Mouse (Mus musculus): Measurements from ENCODE around the gene Pik3cd.

The Pik3cd gene

GRCm38 (mm10) chr4:149609256-149610025 is 92.9 kb downstream of the Pik3cd start:
- DNase-seq (ENCODE audit: low spot score): no peak

- no peak for DNase-seq (ENCODE audit: low spot score)
These were observed 94.1 kb downstream of the Pik3cd start for GRCm38 (mm10) chr4:149608309-149608638.

- DNase-seq (ENCODE audit: low spot score): peak; percentile 38
These were observed 94.6 kb downstream of the Pik3cd start for GRCm38 (mm10) chr4:149607591-149608308.

GRCm38 (mm10) chr4:149606766-149607358 is 95.5 kb downstream of the Pik3cd start:
- no peak for DNase-seq (ENCODE audit: low spot score)

- no peak for DNase-seq (ENCODE audit: low spot score)
These were observed 96.3 kb downstream of the Pik3cd start for GRCm38 (mm10) chr4:149606056-149606455.

- no peak for DNase-seq (ENCODE audit: low spot score)
These were observed 97.9 kb downstream of the Pik3cd start for GRCm38 (mm10) chr4:149604518-149604917.

GRCm38 (mm10) chr4:149603860-149604259 is 98.5 kb downstream of the Pik3cd start:
- DNase-seq (ENCODE audit: low spot score): no peak

- no peak for DNase-seq (ENCODE audit: low spot score)
These were observed 100.1 kb downstream of the Pik3cd start for GRCm38 (mm10) chr4:149602236-149602635.

GRCm38 (mm10) chr4:149601484-149601883 is 100.9 kb downstream of the Pik3cd start:
- no peak for DNase-seq (ENCODE audit: low spot score)

- no peak for DNase-seq (ENCODE audit: low spot score)
These were observed 102.2 kb downstream of the Pik3cd start for GRCm38 (mm10) chr4:149600130-149600529.

GRCm38 (mm10) chr4:149599549-149599948 is 102.8 kb downstream of the Pik3cd start:
- DNase-seq (ENCODE audit: low spot score): no peak
